Mouse (Mus musculus): ENCODE measurements at regions not wholly inside any gene's neighbourhood (a gene's known extent, or its start where the extent isn't known, plus 50 kb on each side); places are given as distances from the start of the nearest gene placed in this dataset.

DNA sequence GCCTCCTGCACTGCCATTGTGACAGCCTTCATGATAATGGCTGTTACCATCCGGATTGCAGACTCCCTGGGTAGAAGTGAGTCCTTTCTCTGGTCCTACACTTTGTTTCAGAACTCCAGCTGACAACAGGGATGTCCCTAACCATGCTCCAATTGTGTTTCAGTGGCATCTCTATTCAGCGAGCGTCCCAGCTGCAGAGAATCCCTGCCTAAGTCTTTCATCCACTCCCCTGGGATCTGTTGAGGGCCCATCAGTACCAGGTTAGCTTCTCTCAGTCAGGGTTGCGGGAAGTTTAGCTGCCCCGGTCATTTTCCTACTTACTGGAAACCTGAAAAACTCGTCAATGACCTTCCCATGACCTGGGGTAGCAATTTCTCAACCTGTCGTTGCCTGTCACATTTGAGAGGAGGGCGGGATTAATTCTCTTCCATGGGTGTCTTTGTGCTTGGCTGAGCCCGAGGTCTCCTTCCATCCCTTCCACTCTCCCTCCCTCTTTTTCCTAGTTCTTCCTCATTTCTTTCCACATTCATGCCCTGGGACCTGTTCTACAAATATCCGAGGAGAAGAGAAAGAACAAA, 97.7 kb downstream of the Tmem30b start:
- no peak for DNase-seq (ENCODE audit: low read depth in 1 of 2, low spot score in 2 of 2)

DNA sequence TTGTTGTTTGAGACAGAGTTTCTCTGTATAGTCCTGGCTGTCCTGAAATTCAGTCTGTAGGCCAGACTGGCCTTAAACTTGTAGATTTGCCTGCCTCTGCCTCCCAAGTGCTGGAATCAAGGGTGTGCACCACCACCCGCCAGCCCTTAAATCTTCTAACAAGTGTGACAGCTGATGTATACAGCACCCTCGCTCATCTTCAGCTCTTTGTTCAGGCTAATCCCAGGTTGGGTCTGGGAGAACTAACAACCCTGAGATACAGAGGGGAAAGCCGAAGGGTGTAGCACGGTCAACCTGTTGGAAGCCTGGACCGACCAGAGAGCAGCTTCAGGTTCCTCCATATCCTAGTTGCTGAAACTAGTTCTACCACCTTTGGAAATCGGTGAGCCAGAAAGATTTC, 99.0 kb downstream of the Tmem30b start:
- no peak for DNase-seq (ENCODE audit: low read depth in 1 of 2, low spot score in 2 of 2)

DNA sequence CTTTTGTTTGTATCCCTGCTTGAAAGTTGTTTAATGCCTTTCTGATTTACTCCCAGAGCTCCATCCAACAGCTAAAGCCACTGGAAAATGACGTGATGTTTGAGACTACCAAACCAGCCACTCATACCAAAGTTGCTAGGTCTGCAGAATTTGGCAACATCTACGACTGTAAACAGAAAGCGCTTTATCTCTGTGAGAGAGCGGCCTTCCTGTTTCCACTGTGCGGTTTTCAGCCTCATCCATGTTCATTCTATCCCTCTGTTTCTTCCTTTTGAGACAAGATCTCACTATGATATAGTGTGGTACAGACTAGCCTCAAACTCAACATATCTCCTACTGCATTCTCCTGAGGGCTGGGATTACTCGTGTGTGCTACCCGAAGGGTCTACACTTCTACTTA, 100.0 kb downstream of the Tmem30b start:
- DNase-seq (ENCODE audit: low read depth in 1 of 2, low spot score in 2 of 2) = no peak

DNA sequence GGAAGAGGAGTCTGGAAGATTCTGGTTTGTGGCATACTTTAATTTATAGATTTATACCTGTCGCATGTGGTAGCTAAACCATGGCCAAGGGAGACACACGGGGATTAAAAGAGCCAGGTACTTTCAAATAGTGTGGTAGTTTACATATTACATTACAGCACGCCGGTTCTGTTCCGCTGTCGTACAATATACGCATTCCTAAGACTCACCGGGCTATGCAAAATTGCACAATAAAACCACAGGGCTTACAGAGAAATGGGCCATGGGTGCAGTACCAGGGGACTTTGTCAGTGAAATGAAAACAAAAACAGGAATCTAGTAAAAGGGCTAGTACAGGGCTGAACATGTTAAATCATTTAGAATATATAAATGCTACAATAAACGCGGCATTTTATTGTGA, 100.6 kb downstream of the Tmem30b start:
- DNase-seq (ENCODE audit: low read depth in 1 of 2, low spot score in 2 of 2) = no peak

DNA sequence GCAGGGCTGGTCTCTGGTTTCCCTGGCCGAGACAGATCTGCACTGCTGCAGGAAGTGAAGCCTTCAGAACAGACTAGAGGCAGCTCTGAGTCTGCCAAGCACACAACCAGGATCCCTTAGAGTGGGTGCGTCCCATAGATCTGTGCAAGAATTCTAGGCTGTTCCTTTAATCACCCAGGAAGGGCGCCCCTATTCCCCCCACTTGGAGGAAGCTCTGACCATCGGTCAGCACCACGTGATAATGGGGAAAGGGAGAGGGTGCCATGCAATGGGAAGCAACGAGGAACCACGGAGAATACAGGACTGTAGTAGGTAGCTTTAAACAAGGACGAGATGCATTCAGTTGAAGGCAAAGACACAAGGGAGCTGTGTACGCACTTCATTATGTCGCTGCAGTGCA, 101.1 kb downstream of the Tmem30b start:
- DNase-seq (ENCODE audit: low read depth in 1 of 2, low spot score in 2 of 2) = no peak

DNA sequence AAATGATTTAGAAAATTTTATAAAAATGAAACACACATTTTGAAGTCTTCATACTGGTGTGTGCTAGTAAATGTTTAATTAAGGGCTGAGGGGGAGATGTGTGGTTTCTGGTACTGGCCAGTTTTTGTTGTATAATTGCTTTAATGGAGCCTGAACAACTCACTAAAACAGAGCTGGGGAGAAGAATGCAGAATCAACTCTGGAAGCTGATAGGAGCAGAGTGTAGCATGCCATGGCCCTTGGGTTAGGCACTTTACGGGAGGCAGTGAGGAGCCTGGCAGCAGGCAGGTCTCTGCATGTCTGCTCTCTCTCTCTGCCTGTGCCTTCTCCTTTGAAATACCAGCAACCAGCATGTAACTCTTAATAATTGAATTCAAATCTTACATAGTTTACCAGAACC, 104.9 kb downstream of the Tmem30b start:
- DNase-seq (ENCODE audit: low read depth in 1 of 2, low spot score in 2 of 2) = no peak

DNA sequence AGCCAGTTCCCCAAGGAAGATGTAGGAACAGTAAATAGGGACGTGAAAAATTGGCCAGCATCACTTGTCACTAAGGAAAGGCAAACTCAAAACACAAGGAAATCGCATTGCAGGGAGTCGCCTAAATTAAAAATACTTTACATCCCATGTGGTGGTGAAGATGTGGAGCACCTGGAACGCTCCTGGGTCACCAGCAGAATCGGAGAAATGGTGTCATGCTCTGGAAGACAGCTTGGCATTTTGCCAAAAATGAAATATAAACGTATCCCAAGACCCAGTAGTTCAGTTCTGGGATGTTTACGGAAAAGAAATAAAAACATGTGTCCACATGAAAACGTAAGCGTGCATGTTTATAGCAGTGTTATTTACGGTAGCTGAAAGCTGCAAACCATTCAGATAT, 111.5 kb downstream of the Tmem30b start:
- no peak for DNase-seq (ENCODE audit: low read depth in 1 of 2, low spot score in 2 of 2)

DNA sequence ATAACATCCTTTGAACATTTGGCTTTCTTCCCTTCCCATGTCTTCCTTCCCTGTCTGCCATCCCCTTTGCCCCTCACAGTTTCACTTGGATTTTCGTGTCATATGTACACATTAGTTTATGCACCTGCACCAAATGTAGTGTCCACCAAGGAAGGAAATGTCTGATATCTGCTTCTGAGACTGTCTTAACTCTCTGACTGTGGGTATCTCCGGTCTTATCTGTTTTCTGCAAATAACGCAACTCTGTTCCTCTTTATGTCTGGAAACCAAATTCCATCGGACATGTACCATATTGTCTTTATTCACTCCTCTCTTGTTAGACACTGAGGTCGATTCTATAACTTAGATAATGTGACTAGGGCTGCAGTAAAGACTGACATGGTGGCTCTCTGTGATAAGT, 113.6 kb downstream of the Tmem30b start:
- DNase-seq (ENCODE audit: low read depth in 1 of 2, low spot score in 2 of 2) = no peak

DNA sequence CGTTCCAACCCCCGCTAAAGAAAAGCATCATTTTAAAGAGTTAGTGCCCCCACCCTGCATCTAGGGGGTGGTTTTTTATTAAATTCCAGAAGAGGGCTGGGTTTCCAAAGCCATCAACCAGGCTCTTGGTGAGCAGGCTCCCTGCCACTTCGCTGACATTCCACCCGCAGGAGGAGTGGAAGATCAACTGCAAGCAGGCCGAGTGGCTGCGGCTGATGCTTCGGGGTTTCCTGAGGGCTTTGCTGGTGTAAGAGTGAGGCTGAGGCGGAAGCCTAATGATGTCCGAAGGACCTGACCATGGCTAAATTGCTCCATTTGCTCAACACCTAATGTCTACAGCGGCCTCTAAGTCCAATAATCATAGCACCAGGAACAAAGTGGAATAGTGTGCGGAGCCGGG, 118.0 kb downstream of the Tmem30b start:
- no peak for DNase-seq (ENCODE audit: low read depth in 1 of 2, low spot score in 2 of 2)

DNA sequence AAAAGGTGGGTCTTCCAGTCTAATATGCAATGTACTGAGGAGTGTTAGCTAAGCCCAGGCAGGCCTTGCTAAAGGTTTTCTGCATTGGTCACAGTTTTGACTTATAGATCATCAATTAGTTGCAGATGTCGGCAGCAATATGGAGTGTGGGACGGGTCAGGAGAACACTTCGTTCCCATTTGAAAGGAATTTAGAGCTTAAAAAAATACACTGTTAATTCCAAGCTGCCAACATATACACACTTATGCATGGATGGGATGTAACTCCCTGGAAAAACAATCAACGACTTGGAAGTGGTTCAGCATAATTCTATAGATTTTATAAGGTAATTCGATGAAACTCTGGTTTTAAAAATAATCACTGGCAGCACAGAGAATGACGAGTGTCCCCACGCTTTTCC, 121.4 kb downstream of the Tmem30b start:
- DNase-seq (ENCODE audit: low read depth in 1 of 2, low spot score in 2 of 2) = no peak

DNA sequence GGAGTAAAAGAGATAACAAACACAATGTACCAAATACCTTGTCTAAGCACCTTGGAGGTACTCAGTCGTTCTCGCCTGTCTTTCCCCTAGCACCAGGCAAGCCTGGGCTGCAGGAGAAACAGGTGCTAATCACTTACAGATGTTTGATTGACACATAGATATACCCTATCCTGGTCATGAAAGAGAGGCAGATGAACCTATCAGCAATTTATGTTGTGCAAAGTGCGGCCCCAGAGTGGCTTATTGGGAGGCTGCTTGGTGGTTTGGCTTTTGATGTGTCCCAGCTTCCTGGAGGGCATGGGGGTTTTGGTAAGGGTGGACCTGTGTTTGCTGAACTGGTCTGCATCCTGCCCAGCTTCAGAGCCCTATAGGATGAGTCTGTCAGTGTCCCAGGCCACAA, 129.1 kb downstream of the Tmem30b start:
- DNase-seq (ENCODE audit: low read depth in 1 of 2, low spot score in 2 of 2) = no peak

DNA sequence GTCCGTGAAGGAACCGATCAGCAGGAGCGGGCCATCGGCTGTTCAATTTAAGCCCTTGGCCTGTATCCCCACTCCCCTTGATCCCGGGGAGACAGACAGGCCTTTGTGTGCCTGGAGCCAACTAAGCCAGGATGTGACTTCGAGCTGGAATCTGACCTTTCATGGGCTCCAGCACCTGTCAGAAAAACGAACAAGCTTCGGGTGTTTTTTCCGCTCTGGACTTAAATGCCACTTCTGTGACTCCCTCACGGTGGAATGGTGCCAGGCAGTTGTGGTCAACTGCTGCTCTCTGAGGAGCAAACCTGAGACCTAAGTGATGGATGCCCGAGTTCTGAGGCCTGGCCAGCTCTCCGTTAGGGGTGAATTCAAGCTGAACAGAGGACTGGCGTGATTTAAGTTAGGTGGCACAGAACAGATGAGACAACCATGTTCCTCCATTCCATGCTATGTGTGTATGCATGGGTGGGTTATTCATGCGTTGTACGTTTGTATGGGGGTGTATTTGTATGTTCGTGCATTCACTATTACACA, 129.8 kb downstream of the Tmem30b start:
- no peak for DNase-seq (ENCODE audit: low read depth in 1 of 2, low spot score in 2 of 2)

DNA sequence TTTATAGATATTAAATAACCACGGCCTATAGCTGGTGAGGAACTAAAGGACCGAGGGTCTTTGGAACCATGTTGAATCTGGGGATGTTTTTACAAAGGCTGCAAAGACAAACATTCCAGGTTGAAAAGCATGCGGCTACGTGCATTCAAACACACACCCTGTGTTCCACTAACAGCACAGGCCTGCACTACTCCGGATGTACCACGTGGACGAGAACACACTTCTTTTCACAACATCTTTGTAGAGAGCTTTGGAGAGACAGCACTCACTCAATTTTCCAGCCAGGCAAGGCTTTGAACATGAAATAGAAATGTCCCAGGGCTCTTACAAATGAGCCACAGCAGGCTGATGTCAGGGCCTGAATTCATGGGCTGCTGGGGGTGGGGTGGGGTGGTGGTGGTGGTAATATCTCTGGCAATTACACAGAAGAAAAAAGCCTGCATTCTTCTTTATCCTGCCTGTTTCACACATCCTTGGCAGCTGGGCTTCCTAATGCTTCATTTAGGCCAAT, 129.3 kb downstream of the Slc38a6 start:
- DNase-seq (ENCODE audit: low read depth in 1 of 2, low spot score in 2 of 2) = no peak

DNA sequence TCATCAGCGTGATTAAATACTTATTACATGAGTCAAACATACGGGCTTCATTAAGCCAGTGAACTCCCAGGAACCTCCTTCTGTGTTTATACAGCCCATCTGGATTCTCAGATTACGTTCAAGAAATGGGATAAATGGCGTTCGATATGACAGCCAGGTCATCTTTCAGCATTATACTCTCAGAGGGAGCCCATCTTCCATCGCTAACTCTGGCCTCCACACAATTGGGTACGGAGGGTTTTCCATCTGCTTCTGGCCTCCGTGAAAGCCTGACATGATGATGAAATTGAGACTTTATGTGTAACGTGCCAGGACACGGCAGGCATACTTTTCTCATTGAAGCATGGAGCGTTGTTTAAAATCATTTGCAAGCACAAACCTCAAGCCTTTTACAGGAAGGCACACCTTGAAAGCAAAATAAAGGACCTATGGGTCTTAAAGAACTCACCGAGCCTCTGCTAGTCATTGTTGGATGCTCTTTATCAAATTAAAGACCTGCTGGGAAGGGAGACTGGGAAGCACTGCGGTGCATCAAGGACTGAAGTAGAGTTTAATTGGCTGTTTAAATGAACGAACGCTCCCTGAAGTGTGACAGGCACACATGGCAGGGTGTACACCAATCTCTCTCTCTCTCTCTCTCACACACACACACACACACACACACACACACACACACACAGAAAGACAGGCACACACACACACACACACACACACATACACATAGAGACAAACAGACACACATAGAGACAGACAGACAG, 127.0 kb downstream of the Slc38a6 start:
- DNase-seq (ENCODE audit: low read depth in 1 of 2, low spot score in 2 of 2) = no peak

DNA sequence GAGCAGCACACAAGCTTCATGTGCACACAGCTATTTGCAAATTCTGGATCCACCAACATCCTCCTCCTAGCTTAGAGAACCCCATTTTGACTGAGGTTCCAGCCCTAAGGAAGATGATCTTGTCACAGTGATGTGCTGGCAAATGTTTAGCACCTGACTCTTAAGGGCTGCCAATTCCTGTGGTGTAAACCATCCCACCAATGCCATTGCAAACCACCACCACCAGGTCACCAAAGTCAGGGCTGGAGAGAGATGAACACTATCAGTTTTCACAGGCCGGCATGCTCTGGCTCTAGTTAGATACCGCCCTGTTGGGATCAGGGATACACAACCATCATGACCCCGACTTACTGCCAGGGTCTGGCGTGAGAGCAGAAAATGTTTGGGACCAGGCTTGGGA, 125.9 kb downstream of the Slc38a6 start:
- no peak for DNase-seq (ENCODE audit: low read depth in 1 of 2, low spot score in 2 of 2)

DNA sequence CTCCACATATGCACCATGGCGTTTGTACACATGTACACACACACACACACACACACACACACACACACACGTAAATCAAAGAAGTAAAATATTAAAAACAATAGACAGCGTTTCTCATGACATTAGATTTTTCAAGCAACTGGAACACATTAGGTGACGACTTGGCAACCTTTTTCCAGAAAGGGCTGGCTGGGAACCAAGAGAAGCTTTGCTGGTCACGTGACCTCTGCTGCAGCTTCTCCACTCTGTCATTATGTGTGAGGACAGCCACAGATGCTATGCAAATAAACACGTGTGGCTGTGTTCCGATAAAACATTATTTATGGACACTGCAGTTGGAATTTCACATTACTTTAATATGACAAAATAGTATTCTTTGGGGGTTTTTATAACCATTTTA, 124.3 kb downstream of the Slc38a6 start:
- no peak for DNase-seq (ENCODE audit: low read depth in 1 of 2, low spot score in 2 of 2)

DNA sequence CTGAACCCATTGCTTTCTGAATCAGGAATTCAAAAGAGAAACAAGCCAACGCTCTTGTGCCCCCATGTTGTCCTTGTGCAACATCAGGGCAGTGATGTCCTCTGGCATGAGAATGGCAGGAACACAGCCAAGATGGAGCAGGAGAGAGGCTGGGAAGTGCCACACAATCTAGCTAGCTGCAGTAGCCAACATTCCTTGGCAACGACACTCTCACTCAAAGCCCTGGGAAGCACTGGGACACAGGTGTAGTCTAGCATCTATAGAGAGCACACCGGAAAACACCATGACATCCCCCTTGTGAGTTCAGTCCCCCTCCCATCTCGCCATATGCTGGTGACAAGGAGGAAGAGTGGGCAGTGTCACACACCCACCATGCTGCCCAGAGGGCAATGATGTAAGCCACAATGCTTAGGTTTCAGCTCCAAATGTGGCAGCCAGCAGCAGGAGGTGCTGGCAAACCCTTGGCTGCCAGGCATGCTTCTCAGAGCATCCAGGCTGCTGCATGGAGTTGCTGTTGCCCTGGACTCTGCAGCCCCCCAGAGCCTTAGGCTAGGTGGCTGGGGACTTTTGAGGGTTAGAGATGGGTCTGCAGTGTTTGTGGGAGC, 123.0 kb downstream of the Slc38a6 start:
- DNase-seq (ENCODE audit: low read depth in 1 of 2, low spot score in 2 of 2) = no peak

DNA sequence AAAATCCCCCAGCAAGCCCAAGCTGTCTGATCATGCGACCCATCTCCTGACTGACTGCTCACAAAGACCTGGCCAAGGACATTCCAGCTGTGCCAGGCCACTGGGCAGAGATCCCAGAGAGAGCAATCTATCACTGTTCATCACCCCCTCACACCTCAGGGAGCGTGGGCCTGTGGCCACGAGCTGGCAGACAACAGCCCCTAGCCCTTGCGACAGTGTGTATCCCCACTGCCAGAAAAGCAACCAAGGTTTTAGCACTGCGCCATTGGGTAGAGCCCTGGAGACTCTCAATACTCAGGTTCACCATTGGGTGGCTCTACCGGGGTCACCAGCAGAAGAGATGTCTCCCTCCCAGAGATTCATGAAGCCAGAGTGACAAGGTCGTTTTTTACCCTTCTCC, 122.0 kb downstream of the Slc38a6 start:
- no peak for DNase-seq (ENCODE audit: low read depth in 1 of 2, low spot score in 2 of 2)

DNA sequence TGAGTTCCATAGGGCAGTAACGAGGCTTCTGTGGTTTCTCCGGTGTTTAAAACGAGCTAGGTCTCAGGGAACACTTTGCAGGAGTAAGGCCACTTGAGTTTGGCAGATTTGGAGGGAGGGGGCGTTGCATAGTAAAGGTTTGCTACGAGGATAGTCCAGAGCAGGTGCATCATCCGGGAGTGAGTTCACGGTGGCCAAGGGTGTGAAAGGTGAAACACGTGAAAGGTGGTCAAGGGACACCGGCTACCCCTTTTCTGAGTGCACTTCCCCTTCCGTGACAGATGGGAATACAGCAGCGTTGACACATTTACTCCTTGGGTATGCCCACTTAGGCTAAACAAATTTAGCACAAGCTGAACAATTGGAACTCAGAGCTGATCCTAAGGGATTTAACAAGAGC, 121.6 kb downstream of the Slc38a6 start:
- DNase-seq (ENCODE audit: low read depth in 1 of 2, low spot score in 2 of 2) = no peak

DNA sequence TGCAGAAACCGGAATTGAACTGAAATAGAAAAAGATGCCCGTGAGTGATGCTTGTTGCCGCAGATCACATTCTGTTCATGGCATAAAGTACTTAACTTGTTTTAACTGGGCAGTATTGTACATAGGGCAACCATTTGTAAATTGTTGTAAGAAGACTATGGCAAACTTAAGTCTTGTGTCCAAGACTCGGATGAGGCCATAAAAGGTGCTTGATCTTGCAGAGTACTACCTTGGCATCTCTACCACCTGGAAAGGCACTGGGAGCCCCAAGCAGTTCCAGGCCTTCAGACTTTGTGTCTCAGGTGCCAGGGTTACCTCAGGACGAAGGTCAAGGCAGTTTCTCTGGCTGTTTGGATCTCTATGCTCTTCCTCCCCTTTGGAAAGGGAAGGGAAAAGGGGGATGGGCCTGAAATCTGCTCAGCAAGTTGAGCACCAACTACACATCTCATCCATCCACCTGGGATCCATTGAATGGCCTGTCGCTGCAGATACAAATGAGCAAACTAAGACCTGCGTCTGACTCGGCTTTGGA, 120.0 kb downstream of the Slc38a6 start:
- DNase-seq (ENCODE audit: low read depth in 1 of 2, low spot score in 2 of 2) = no peak

DNA sequence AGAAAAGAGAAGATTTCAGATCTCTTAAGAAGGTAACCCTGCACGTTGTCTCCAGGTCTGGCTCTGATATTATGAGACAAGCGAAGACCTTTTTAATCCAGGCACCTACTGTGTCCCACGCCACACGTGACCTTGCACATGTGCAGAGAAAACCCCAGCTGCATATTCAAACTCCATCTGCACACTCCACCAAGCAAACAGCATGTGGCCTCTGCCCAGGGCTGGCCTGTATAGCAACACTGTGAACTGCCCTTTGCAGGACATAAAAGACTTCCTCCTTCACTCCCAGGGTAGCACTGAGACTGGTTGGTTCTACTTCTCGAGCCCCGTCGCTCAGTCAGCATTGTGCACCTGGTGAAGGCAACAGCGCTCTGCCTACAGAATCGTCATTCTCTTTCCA, 119.0 kb downstream of the Slc38a6 start:
- no peak for DNase-seq (ENCODE audit: low read depth in 1 of 2, low spot score in 2 of 2)

DNA sequence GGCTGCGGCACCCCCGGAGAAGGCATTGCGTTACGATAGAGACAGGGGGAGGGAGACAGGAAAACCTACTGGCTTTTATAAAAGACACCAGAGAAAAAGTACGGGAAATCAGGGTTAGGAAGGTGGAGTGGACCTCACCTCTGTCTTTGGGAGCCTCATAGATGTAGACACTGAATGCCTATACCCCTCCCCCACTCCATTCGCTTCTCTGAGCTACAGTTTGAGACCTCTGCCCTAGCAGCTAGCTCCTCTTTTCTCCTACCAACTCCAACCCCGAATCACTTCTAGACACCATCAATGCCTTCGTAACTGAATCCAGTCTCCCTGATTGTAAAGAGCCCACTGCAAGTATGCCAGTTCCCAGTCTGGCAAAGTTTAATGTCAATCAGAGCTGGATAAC, 118.5 kb downstream of the Slc38a6 start:
- no peak for DNase-seq (ENCODE audit: low read depth in 1 of 2, low spot score in 2 of 2)

Data from monocyte, adult 2 months (primary cell).